Mouse (Mus musculus) heart, embryonic 11.5 days (tissue): Measurements from ENCODE around the gene Il22ra1. TPM values are rescaled to one million over a fixed set of nuclear protein-coding genes. Genes with fewer than 3 reads are reported as not detected.

Experiments used
- polyA plus RNA-seq: library from polyadenylated mRNA; unstranded; fragments of >200 nt; fragmentation: Nextera tagmentation; extraction: Ambion mirVana; gene quantifications from 2 replicates; pipeline ENCODE4 v1.2.1, GENCODE M21; 2014

Il22ra1 gene
- polyA plus RNA-seq, 1 experiment from 2014 or later = not detected

Other genes with a start within 250 kb of the Il22ra1 start
- 0.13 and 0.14 TPM in 2 replicates for gene Stpg1, start 233.4 kb upstream of the Il22ra1 start, polyA plus RNA-seq
- gene Nipal3, start 233.1 kb upstream of the Il22ra1 start, polyA plus RNA-seq = 5.7 and 6.4 TPM in 2 replicates
- 5.5 and 6.5 TPM in 2 replicates for gene Grhl3, start 154.5 kb upstream of the Il22ra1 start, polyA plus RNA-seq
- 0.17 and 0.20 TPM in 2 replicates for gene Ifnlr1, start 41.9 kb upstream of the Il22ra1 start, polyA plus RNA-seq
- not detected in 2 replicates for gene Myom3, start 31.5 kb downstream of the Il22ra1 start, polyA plus RNA-seq
- 191 and 202 TPM in 2 replicates for gene Srsf10, start 127.6 kb downstream of the Il22ra1 start, polyA plus RNA-seq
- 138 and 144 TPM in 2 replicates for gene Pnrc2, start 145.7 kb downstream of the Il22ra1 start, polyA plus RNA-seq
- gene Cnr2, start 167.2 kb downstream of the Il22ra1 start, polyA plus RNA-seq = 0.25 and 0.73 TPM in 2 replicates
- 42.4 and 46.5 TPM in 2 replicates for gene Fuca1, start 192.6 kb downstream of the Il22ra1 start, polyA plus RNA-seq
- gene Hmgcl, start 218.3 kb downstream of the Il22ra1 start, polyA plus RNA-seq = 75.9 and 84.0 TPM in 2 replicates
- 30.2 and 31.8 TPM in 2 replicates for gene Gale, start 235.6 kb downstream of the Il22ra1 start, polyA plus RNA-seq
- 68.6 and 71.5 TPM in 2 replicates for gene Lypla2, start 244.5 kb downstream of the Il22ra1 start, polyA plus RNA-seq